Mouse (Mus musculus): Measurements from ENCODE around the gene Plin5. TPM values are rescaled to one million over a fixed set of nuclear protein-coding genes. Genes with fewer than 3 reads are reported as not detected.

The Plin5 gene
- total and polyA plus RNA-seq, 2 experiments = 19.2 to 42.7 TPM

DNA sequence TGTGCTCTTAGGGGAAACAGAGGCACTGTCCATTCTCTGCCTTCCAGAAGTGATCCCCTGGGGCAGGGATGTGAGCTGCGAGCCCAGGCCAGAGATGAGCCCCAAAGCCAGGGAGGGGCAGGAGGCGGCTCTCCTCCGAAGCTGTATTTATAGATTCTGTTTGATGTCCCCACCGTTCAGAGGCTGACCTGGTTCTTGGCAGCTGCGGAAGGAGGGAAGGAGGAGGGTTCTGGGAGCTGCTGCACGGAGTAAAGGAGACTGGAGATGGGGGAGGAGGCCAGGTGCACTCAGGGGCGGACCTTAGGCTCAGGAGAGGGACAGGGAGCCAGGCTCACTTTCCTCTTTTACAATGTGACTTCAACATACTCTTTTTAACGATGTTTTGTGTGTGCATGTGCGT, 28.7 kb upstream of the Plin5 start:
- H3K27me3 ChIP-seq (ENCODE audit: control insufficient read depth, insufficient read depth, low read length) = peaks cover 17% of the 10 kb centered on the region

DNA sequence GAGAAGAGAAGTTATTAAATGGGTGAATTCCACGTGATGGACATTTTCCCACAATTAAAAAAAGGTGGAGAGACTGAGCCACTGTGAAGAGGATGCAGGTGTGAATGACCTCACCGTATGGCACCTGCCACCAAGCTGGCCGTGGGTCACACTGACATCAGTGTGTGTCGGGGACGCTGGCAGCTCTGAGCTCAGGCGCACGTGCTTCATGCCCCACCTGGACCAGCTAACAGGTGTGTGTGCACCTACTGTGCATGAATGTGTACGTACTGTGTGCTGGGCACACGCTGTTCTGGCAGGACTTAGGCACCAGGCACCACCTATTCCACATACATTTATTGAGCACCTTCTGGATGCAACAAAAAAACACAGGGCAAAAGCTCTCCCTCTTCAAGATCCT, 27.1 kb upstream of the Plin5 start:
- no peaks in the 10 kb centered on the region for H3K36me3 ChIP-seq (ENCODE audit: control insufficient read depth, insufficient read depth, low read length)
- TF ChIP-seq CTCF (IDR thresholded peaks at IDR 0.05; ENCODE audit: low read depth, low read length) (no peak), POLR2A (IDR thresholded peaks at IDR 0.05; ENCODE audit: extremely low read depth, insufficient read depth, low read length) (no peak)
- WGBS = 78% methylated on average over 9 of the region's 9 CpGs
- no peak overlapping the region for H3K9ac ChIP-seq (ENCODE audit: low read depth, low read length)
- H3K79me2 ChIP-seq (ENCODE audit: control insufficient read depth, insufficient read depth, low read length) = no peaks in the 10 kb centered on the region
- H3K27me3 ChIP-seq (ENCODE audit: control insufficient read depth, insufficient read depth, low read length) = peaks cover 25% of the 10 kb centered on the region
- no peak for DNase-seq (ENCODE audit: extremely low read depth, low read depth, low spot score)
- no peaks in the 10 kb centered on the region for H3K4me1 ChIP-seq (ENCODE audit: control insufficient read depth, insufficient read depth, low read length)
- H3K27ac ChIP-seq (replicated peaks; ENCODE audit: insufficient read depth, low read depth, low read length) = no peak overlapping the region
- no peak overlapping the region for H3K4me3 ChIP-seq (ENCODE audit: insufficient read depth, low read depth, low read length)

More for the DNA sequence above, 28.7 kb upstream of the Plin5 start:
- 45% methylated on average over 9 of the region's 9 CpGs for WGBS
- TF ChIP-seq CTCF (IDR thresholded peaks at IDR 0.05; ENCODE audit: low read depth, low read length) (no peak), POLR2A (IDR thresholded peaks at IDR 0.05; ENCODE audit: extremely low read depth, insufficient read depth, low read length) (no peak)
- Histone ChIP-seq H3K36me3 (ENCODE audit: control insufficient read depth, insufficient read depth, low read length) (no peaks in the 10 kb centered on the region), H3K9ac (ENCODE audit: low read depth, low read length) (no peak overlapping the region), H3K79me2 (ENCODE audit: control insufficient read depth, insufficient read depth, low read length) (no peaks in the 10 kb centered on the region), H3K27ac (replicated peaks; ENCODE audit: insufficient read depth, low read depth, low read length) (no peak overlapping the region), H3K4me3 (ENCODE audit: insufficient read depth, low read depth, low read length) (no peak overlapping the region), H3K4me1 (ENCODE audit: control insufficient read depth, insufficient read depth, low read length) (no peaks in the 10 kb centered on the region)
- DNase-seq (ENCODE audit: extremely low read depth, low read depth, low spot score) = no peak

DNA sequence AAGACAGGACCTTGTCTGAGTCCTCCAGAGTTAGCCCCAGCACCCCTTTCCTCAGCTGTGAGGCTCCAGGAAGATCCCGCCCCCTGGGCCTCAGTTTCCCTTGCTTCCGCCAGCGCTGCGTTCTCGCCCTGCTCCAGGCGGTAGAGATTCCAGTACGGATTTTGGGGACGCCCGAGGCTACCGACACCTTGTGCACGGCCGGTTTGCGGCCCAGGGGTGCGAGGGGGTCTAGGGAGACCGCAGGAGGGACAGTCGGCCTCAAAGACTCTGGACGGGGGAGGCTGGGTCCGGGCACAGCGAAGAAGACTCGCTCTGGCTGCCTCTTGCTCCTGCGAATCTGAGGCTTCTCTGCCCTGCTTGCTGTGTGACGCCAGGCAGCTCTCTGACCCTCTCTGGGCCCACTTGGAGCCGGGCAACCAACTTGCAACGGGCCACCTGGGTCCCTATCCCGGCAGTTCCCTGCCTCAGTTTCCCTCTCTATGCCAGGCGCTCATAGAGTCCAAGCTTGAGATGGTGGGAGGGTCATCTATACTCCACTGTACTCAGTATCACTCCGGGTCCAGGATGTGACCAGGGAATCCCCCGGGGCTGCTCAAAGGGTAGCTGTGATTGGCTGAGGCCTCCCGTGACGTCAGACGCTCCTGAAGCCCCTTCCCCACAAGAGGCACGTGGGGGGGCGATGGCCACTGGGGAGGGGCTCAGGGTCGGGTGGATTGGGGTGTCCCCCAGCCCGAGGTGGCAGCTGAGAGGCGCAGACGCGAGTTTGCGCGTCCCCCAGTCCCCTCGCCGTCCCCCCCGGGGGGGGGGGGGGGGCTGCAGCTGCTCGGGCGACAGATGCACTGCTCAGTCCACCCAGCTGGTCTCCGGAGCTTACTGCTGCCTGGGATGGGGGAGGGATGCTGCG, 24.6 kb upstream of the Plin5 start:
- H3K27ac ChIP-seq (replicated peaks; ENCODE audit: insufficient read depth, low read depth, low read length) = no peak overlapping the region
- peak overlapping the region; percentile 29; the same call in 1 of the 2 replicates for H3K4me3 ChIP-seq (ENCODE audit: insufficient read depth, low read depth, low read length)
- no peak for DNase-seq (ENCODE audit: extremely low read depth, low read depth, low spot score)
- WGBS = 5% methylated on average over 45 of the region's 47 CpGs
- TF ChIP-seq CTCF (IDR thresholded peaks at IDR 0.05; ENCODE audit: low read depth, low read length) (no peak), POLR2A (IDR thresholded peaks at IDR 0.05; ENCODE audit: extremely low read depth, insufficient read depth, low read length) (no peak)
- no peaks in the 10 kb centered on the region for H3K36me3 ChIP-seq (ENCODE audit: control insufficient read depth, insufficient read depth, low read length)
- no peak overlapping the region for H3K9ac ChIP-seq (ENCODE audit: low read depth, low read length)
- H3K4me1 ChIP-seq (ENCODE audit: control insufficient read depth, insufficient read depth, low read length) = no peaks in the 10 kb centered on the region
- H3K79me2 ChIP-seq (ENCODE audit: control insufficient read depth, insufficient read depth, low read length) = no peaks in the 10 kb centered on the region
- H3K27me3 ChIP-seq (ENCODE audit: control insufficient read depth, insufficient read depth, low read length) = peaks cover 15% of the 10 kb centered on the region

DNA sequence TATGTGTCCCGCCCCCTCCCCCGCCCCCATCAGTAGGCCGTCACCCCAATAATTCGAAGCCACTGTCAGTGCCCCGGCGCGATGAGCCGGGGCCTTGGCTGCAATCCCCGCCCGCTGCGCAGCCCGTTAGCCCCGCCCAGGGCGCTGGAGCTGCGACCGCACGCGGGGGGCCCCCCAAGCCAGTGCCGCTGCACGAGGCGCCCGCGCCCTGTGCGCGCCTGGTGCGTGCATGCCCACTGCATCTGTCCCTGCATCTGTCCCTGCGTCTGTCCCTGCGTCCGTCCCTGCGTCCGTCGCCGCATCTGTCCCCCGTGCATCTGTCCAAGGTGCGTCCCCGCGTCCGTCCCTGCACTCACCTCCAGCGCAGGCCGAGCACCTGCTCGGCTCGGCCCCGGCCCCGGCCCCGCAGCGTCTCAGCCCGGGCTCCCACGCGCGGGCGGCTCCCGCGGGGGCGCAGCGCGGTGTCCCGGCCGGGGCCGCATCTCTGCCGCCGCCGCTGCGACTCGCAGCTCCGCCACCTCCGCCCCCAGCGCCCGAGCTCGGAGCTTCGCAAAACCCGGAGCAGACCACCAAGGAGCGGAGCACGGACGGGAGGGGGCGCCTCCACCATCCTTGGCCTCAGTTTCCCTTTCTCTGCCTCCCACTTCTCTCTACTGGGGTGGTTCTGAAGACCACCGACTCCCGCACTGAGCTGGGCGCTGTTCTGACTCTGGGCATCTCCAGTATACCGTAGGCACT, 22.6 kb upstream of the Plin5 start, which contains the start of gene Sema6b:
Gene Sema6b (minus strand): TSS at position 486 of the 738 bp plus-strand sequence.
- Histone ChIP-seq H3K4me1 (ENCODE audit: control insufficient read depth, insufficient read depth, low read length) (no peaks in the 10 kb centered on the region), H3K36me3 (ENCODE audit: control insufficient read depth, insufficient read depth, low read length) (no peaks in the 10 kb centered on the region), H3K27ac (replicated peaks; ENCODE audit: insufficient read depth, low read depth, low read length) (no peak within 1 kb of the TSS), H3K27me3 (ENCODE audit: control insufficient read depth, insufficient read depth, low read length) (peaks cover 15% of the 10 kb centered on the region), H3K9ac (ENCODE audit: low read depth, low read length) (peak within 1 kb of the TSS; percentile 52), H3K4me3 (ENCODE audit: insufficient read depth, low read depth, low read length) (peak within 1 kb of the TSS; percentile 70), H3K79me2 (ENCODE audit: control insufficient read depth, insufficient read depth, low read length) (no peaks in the 10 kb centered on the region)
- no peak for TF ChIP-seq POLR2A (IDR thresholded peaks at IDR 0.05; ENCODE audit: extremely low read depth, insufficient read depth, low read length)
- no peak for TF ChIP-seq CTCF (IDR thresholded peaks at IDR 0.05; ENCODE audit: low read depth, low read length)
- 4% methylated on average over 79 of the region's 79 CpGs for whole genome bisulfite sequencing
- DNase-seq (ENCODE audit: extremely low read depth, low read depth, low spot score) = no peak

DNA sequence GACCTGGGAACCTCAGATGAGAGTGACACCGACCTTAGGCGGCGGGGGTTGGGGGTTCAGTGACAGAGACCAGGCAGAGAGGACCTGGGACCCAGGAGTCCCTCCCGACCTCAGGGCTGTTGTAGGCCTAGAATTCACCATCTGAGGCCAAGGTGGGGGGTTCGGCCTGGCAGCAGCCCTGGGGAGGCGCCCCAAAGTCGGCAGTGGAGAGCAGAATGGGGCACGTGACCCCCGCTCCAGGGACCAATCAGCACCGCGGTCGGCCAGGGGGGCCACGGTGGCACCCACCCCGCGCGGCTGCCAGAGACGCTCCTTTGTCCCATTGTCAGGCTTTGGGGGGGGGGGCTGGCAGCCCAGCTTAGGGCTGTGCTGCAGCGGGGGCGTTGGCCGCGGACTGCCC, 22.0 kb upstream of the Plin5 start:
- WGBS = 17% methylated on average over 21 of the region's 21 CpGs
- Histone ChIP-seq H3K4me1 (ENCODE audit: control insufficient read depth, insufficient read depth, low read length) (peaks cover 2% of the 10 kb centered on the region; the same call in 1 of the 2 replicates), H3K79me2 (ENCODE audit: control insufficient read depth, insufficient read depth, low read length) (no peaks in the 10 kb centered on the region), H3K4me3 (ENCODE audit: insufficient read depth, low read depth, low read length) (peak overlapping the region; percentile 70; the same call in 1 of the 2 replicates), H3K27ac (replicated peaks; ENCODE audit: insufficient read depth, low read depth, low read length) (no peak overlapping the region), H3K9ac (ENCODE audit: low read depth, low read length) (peak overlapping the region; percentile 52; the same call in 1 of the 2 replicates), H3K27me3 (ENCODE audit: control insufficient read depth, insufficient read depth, low read length) (peaks cover 15% of the 10 kb centered on the region), H3K36me3 (ENCODE audit: control insufficient read depth, insufficient read depth, low read length) (no peaks in the 10 kb centered on the region)
- no peak for TF ChIP-seq POLR2A (IDR thresholded peaks at IDR 0.05; ENCODE audit: extremely low read depth, insufficient read depth, low read length)
- TF ChIP-seq CTCF (IDR thresholded peaks at IDR 0.05; ENCODE audit: low read depth, low read length) = no peak
- DNase-seq (ENCODE audit: extremely low read depth, low read depth, low spot score) = no peak

Measured in liver, adult 2 months (tissue).